Mouse (Mus musculus) gastrocnemius, adult 2 months (tissue): ENCODE results near the gene Prrt2. TPM values are rescaled to one million over a fixed set of nuclear protein-coding genes. Genes with fewer than 3 reads are reported as not detected.
A peak's percentile ranks its signal among the peaks of the same experiment; 100 is the strongest.

Experiments used
- DNase-seq: peaks from one replicate; pipeline ENCODE4 v3.0.0; 2022
- H3K27ac ChIP-seq: fragments of 200-600 bp; 2 replicates; pipeline ENCODE4 v1.8.1; 2022; ENCODE audit warnings: mild to moderate bottlenecking
- H3K4me3 ChIP-seq: fragments of 200-600 bp; 2 replicates; pipeline ENCODE4 v1.8.1; 2022; ENCODE audit warnings: mild to moderate bottlenecking, moderate library complexity
- CTCF ChIP-seq: fragments of 200-600 bp; IDR thresholded peaks from 2 replicates; pipeline ENCODE4 v1.8.1; 2022; ENCODE audit warnings: antibody characterized with exemption, mild to moderate bottlenecking, moderate library complexity
- intact Hi-C: fragments of 180-260 bp; cut with DNase I; formaldehyde crosslinking; loops from one replicate; pipeline ENCODE4 v1.15.1; 2025
- total RNA-seq, 2 experiments: library from RNA; stranded (reverse); gene quantifications; 2 replicates each; pipeline ENCODE4 v1.2.3; 2021

The Prrt2 gene
- total RNA-seq, 2 experiments from 2014 or later, result 0.14 to 0.61 TPM

GRCm38 (mm10) chr7:127009307-127010085 lies 11.5 kb downstream of the Prrt2 start:
- no peak for TF ChIP-seq CTCF
- intact Hi-C loops, result no loop called here
- peak overlapping the region; percentile 85 for H3K27ac ChIP-seq
- no peak for DNase-seq
- H3K4me3 ChIP-seq, result no peak overlapping the region

GRCm38 (mm10) chr7:127008239-127009019 lies 12.6 kb downstream of the Prrt2 start:
- intact Hi-C loops, result no loop called here
- peak overlapping the region; percentile 85 for H3K27ac ChIP-seq
- TF ChIP-seq CTCF, result no peak

GRCm38 (mm10) chr7:127007313-127008024 lies 13.5 kb downstream of the Prrt2 start:
- H3K4me3 ChIP-seq, result no peak overlapping the region
- intact Hi-C loops, result no loop called here
- no peak for TF ChIP-seq CTCF
- DNase-seq, result no peak
- peak overlapping the region; percentile 85 for H3K27ac ChIP-seq

More at GRCm38 (mm10) chr7:127008239-127009019, 12.6 kb downstream of the Prrt2 start:
- DNase-seq, result peak; percentile 74
- H3K4me3 ChIP-seq, result peak overlapping the region; percentile 40

- Histone ChIP-seq H3K27ac (no peak overlapping the region), H3K4me3 (no peak overlapping the region)
- TF ChIP-seq CTCF, result peak; percentile 22; the same call in 1 of the 2 replicates
- no peak for DNase-seq
- intact Hi-C loops, result no loop called here
These were observed 16.7 kb downstream of the Prrt2 start for GRCm38 (mm10) chr7:127004122-127004875.

- H3K27ac ChIP-seq, result no peak overlapping the region
- H3K4me3 ChIP-seq, result no peak overlapping the region
- intact Hi-C loops, result no loop called here
- no peak for DNase-seq
- no peak for TF ChIP-seq CTCF
These were observed 17.4 kb downstream of the Prrt2 start for GRCm38 (mm10) chr7:127003620-127004019.

GRCm38 (mm10) chr7:126999568-126999967 lies 21.4 kb downstream of the Prrt2 start:
- intact Hi-C loops, result no loop called here

GRCm38 (mm10) chr7:126996449-126996848 lies 24.6 kb downstream of the Prrt2 start:
- TF ChIP-seq CTCF, result peak; percentile 34; the same call in 1 of the 2 replicates
- intact Hi-C loops, result no loop called here

More at GRCm38 (mm10) chr7:126999568-126999967, 21.4 kb downstream of the Prrt2 start:
- no peak for TF ChIP-seq CTCF
- no peak overlapping the region for H3K4me3 ChIP-seq
- no peak overlapping the region for H3K27ac ChIP-seq
- no peak for DNase-seq

GRCm38 (mm10) chr7:126988816-126989215 lies 32.2 kb downstream of the Prrt2 start:
- intact Hi-C loops, result no loop called here

More at GRCm38 (mm10) chr7:126996449-126996848, 24.6 kb downstream of the Prrt2 start:
- Histone ChIP-seq H3K27ac (no peak overlapping the region), H3K4me3 (no peak overlapping the region)
- DNase-seq, result no peak

GRCm38 (mm10) chr7:126986319-126986718 lies 34.7 kb downstream of the Prrt2 start:
- TF ChIP-seq CTCF, result peak; percentile 74
- H3K4me3 ChIP-seq, result no peak overlapping the region
- intact Hi-C loops, result loop anchor here (1.0 kb wide), 1 partner anchor 118 kb away; no protein-coding TSS in a partner anchor
- DNase-seq, result peak; percentile 89
- H3K27ac ChIP-seq, result no peak overlapping the region

More at GRCm38 (mm10) chr7:126988816-126989215, 32.2 kb downstream of the Prrt2 start:
- no peak overlapping the region for H3K27ac ChIP-seq
- DNase-seq, result no peak
- H3K4me3 ChIP-seq, result no peak overlapping the region
- no peak for TF ChIP-seq CTCF

- intact Hi-C loops, result no loop called here
- no peak for TF ChIP-seq CTCF
- H3K4me3 ChIP-seq, result no peak overlapping the region
- H3K27ac ChIP-seq, result peak overlapping the region; percentile 62
- peak; percentile 52 for DNase-seq
These were observed 36.2 kb downstream of the Prrt2 start for GRCm38 (mm10) chr7:126984667-126985444.

GRCm38 (mm10) chr7:126983113-126983512 lies 37.9 kb downstream of the Prrt2 start:
- no peak for DNase-seq
- intact Hi-C loops, result no loop called here
- Histone ChIP-seq H3K27ac (peak overlapping the region; percentile 63; the same call in 1 of the 2 replicates), H3K4me3 (no peak overlapping the region)
- TF ChIP-seq CTCF, result no peak
